Mouse (Mus musculus): ENCODE measurements at regions not wholly inside any gene's neighbourhood (a gene's known extent, or its start where the extent isn't known, plus 50 kb on each side); places are given as distances from the start of the nearest gene placed in this dataset.

GRCm38 (mm10) chr14:79898240-79898639 is 85.6 kb upstream of the Olfm4 start:
- ATAC-seq: no peak
- 20% methylated on average over 5 of the region's 5 CpGs for WGBS
- Histone ChIP-seq H3K27ac (ENCODE audit: low read length) (no peak overlapping the region), H3K4me1 (ENCODE audit: control insufficient read depth, insufficient read depth, low read length) (no peaks in the 10 kb centered on the region), H3K9ac (ENCODE audit: low read depth, low read length) (no peak overlapping the region), H3K36me3 (ENCODE audit: control insufficient read depth, insufficient read depth, low read length) (no peaks in the 10 kb centered on the region), H3K4me3 (ENCODE audit: low read depth, low read length) (no peak overlapping the region), H3K27me3 (ENCODE audit: control insufficient read depth, insufficient read depth, low read depth, low read length) (no peaks in the 10 kb centered on the region), H3K9me3 (replicated peaks; ENCODE audit: control insufficient read depth, low read length, poor library complexity, severe bottlenecking) (no peaks in the 10 kb centered on the region), H3K4me2 (ENCODE audit: low read length) (no peak overlapping the region)

GRCm38 (mm10) chr14:79893241-79893640 is 90.6 kb upstream of the Olfm4 start:
- no peaks in the 10 kb centered on the region for H3K36me3 ChIP-seq (ENCODE audit: control insufficient read depth, insufficient read depth, low read length)
- H3K27me3 ChIP-seq (ENCODE audit: control insufficient read depth, insufficient read depth, low read depth, low read length): no peaks in the 10 kb centered on the region
- H3K4me3 ChIP-seq (ENCODE audit: low read depth, low read length): no peak overlapping the region
- H3K4me1 ChIP-seq (ENCODE audit: control insufficient read depth, insufficient read depth, low read length): no peaks in the 10 kb centered on the region
- H3K27ac ChIP-seq (ENCODE audit: low read length): no peak overlapping the region; the same call in 1 of the 2 replicates
- H3K9me3 ChIP-seq (replicated peaks; ENCODE audit: control insufficient read depth, low read length, poor library complexity, severe bottlenecking): no peaks in the 10 kb centered on the region
- no peak overlapping the region for H3K4me2 ChIP-seq (ENCODE audit: low read length)
- WGBS: 41% methylated on average over 4 of the region's 4 CpGs
- no peak overlapping the region for H3K9ac ChIP-seq (ENCODE audit: low read depth, low read length)
- peak; percentile 48; the same call in 1 of the 2 replicates for ATAC-seq

GRCm38 (mm10) chr14:79890682-79891081 is 93.2 kb upstream of the Olfm4 start:
- no peak overlapping the region for H3K9ac ChIP-seq (ENCODE audit: low read depth, low read length)
- no peaks in the 10 kb centered on the region for H3K4me1 ChIP-seq (ENCODE audit: control insufficient read depth, insufficient read depth, low read length)
- H3K27me3 ChIP-seq (ENCODE audit: control insufficient read depth, insufficient read depth, low read depth, low read length): no peaks in the 10 kb centered on the region
- H3K4me2 ChIP-seq (ENCODE audit: low read length): no peak overlapping the region
- no peak overlapping the region for H3K4me3 ChIP-seq (ENCODE audit: low read depth, low read length)
- H3K27ac ChIP-seq (ENCODE audit: low read length): no peak overlapping the region
- WGBS: 80% methylated on average over 2 of the region's 2 CpGs
- no peaks in the 10 kb centered on the region for H3K36me3 ChIP-seq (ENCODE audit: control insufficient read depth, insufficient read depth, low read length)
- no peak for ATAC-seq
- H3K9me3 ChIP-seq (replicated peaks; ENCODE audit: control insufficient read depth, low read length, poor library complexity, severe bottlenecking): no peaks in the 10 kb centered on the region

- Histone ChIP-seq H3K4me2 (ENCODE audit: low read length) (no peak overlapping the region), H3K36me3 (ENCODE audit: control insufficient read depth, insufficient read depth, low read length) (no peaks in the 10 kb centered on the region), H3K4me1 (ENCODE audit: control insufficient read depth, insufficient read depth, low read length) (no peaks in the 10 kb centered on the region), H3K9ac (ENCODE audit: low read depth, low read length) (no peak overlapping the region), H3K27ac (ENCODE audit: low read length) (no peak overlapping the region), H3K9me3 (replicated peaks; ENCODE audit: control insufficient read depth, low read length, poor library complexity, severe bottlenecking) (no peaks in the 10 kb centered on the region), H3K27me3 (ENCODE audit: control insufficient read depth, insufficient read depth, low read depth, low read length) (no peaks in the 10 kb centered on the region), H3K4me3 (ENCODE audit: low read depth, low read length) (no peak overlapping the region)
- ATAC-seq: no peak
- 79% methylated on average over 4 of the region's 4 CpGs for WGBS
Measured at GRCm38 (mm10) chr14:79890280-79890679, 93.6 kb upstream of the Olfm4 start.

- no peak for ATAC-seq
- H3K36me3 ChIP-seq (ENCODE audit: control insufficient read depth, insufficient read depth, low read length): no peaks in the 10 kb centered on the region
- no peaks in the 10 kb centered on the region for H3K27me3 ChIP-seq (ENCODE audit: control insufficient read depth, insufficient read depth, low read depth, low read length)
- H3K4me3 ChIP-seq (ENCODE audit: low read depth, low read length): no peak overlapping the region
- no peak overlapping the region for H3K4me2 ChIP-seq (ENCODE audit: low read length)
- no peak overlapping the region for H3K9ac ChIP-seq (ENCODE audit: low read depth, low read length)
- H3K9me3 ChIP-seq (replicated peaks; ENCODE audit: control insufficient read depth, low read length, poor library complexity, severe bottlenecking): no peaks in the 10 kb centered on the region
- H3K27ac ChIP-seq (ENCODE audit: low read length): no peak overlapping the region
- peaks cover 13% of the 10 kb centered on the region for H3K4me1 ChIP-seq (ENCODE audit: control insufficient read depth, insufficient read depth, low read length)
- 70% methylated on average over 7 of the region's 7 CpGs for WGBS
Measured at GRCm38 (mm10) chr14:79883487-79883886, 100.4 kb upstream of the Olfm4 start.

DNA sequence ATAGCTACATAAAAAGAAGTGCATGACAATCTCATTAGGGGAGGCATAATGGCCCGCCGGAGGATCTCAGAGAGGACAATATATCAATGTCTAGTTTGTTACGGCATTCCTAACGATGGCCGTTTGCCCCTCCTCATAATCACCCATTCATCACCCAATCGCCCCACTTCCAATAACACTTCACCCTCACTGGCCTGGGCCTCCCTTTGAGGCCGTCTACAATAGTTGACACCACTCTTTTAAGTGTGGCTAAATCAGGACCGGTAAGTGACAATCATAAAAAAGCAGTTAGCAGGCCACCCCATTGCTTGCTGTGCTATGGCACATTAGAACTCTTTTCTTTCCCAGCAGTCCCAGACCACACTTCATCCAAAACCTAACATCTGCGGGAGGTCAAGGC is 102.2 kb upstream of the Olfm4 start:
- Histone ChIP-seq H3K4me3 (ENCODE audit: low read depth, low read length) (no peak overlapping the region), H3K9ac (ENCODE audit: low read depth, low read length) (no peak overlapping the region), H3K36me3 (ENCODE audit: control insufficient read depth, insufficient read depth, low read length) (no peaks in the 10 kb centered on the region), H3K4me1 (ENCODE audit: control insufficient read depth, insufficient read depth, low read length) (peaks cover 13% of the 10 kb centered on the region), H3K27me3 (ENCODE audit: control insufficient read depth, insufficient read depth, low read depth, low read length) (0 out of 2 replicates have a peak, but pooled peaks cover 3% of the 10 kb centered on the region), H3K9me3 (replicated peaks; ENCODE audit: control insufficient read depth, low read length, poor library complexity, severe bottlenecking) (no peaks in the 10 kb centered on the region), H3K27ac (ENCODE audit: low read length) (no peak overlapping the region), H3K4me2 (ENCODE audit: low read length) (no peak overlapping the region)
- 32% methylated on average over 9 of the region's 9 CpGs for WGBS
- no peak for ATAC-seq

GRCm38 (mm10) chr14:79880065-79880755 is 103.7 kb upstream of the Olfm4 start:
- no peak overlapping the region for H3K4me3 ChIP-seq (ENCODE audit: low read depth, low read length)
- H3K27ac ChIP-seq (ENCODE audit: low read length): peak overlapping the region; percentile 59; the same call in 1 of the 2 replicates
- H3K27me3 ChIP-seq (ENCODE audit: control insufficient read depth, insufficient read depth, low read depth, low read length): 0 out of 2 replicates have a peak, but pooled peaks cover 3% of the 10 kb centered on the region
- H3K9ac ChIP-seq (ENCODE audit: low read depth, low read length): no peak overlapping the region
- H3K9me3 ChIP-seq (replicated peaks; ENCODE audit: control insufficient read depth, low read length, poor library complexity, severe bottlenecking): no peaks in the 10 kb centered on the region
- no peak overlapping the region for H3K4me2 ChIP-seq (ENCODE audit: low read length)
- H3K36me3 ChIP-seq (ENCODE audit: control insufficient read depth, insufficient read depth, low read length): no peaks in the 10 kb centered on the region
- ATAC-seq: no peak
- 26% methylated on average over 5 of the region's 5 CpGs for WGBS
- H3K4me1 ChIP-seq (ENCODE audit: control insufficient read depth, insufficient read depth, low read length): peaks cover 13% of the 10 kb centered on the region

DNA sequence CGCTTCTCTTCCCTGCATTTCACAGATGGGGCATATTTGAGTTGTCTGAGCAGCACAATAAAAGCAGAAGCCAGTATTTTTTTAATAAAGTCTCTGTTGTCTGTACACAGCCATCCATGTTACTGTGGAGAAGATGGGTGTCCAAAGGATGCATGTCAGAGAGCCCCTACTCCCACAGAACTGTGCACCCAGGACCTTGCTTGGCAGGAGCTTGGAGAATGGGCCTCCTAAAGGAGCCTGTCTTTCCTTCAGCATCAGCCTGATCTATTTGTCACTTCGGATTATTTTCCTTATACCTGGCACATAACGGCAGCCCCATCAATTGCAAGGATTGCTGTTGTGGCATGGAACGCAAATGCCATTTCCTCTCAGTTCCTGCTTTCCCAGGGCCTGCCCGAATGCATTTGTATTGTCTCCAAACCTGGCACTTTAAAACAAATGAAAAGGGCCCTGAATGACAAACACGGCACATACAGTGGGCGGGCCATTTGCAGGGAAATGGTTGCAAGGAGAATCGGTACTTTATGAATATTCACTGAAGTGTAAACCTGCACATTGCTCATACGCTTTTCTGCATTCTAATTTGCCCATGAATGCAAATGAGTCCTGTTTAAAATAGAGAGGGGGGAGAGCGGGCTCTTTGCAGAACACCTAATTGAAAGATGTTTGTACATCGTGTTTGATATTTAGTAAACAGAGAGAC is 104.4 kb upstream of the Olfm4 start:
- no peak overlapping the region for H3K4me2 ChIP-seq (ENCODE audit: low read length)
- peak; percentile 69 for ATAC-seq
- 43% methylated on average over 11 of the region's 11 CpGs for WGBS
- H3K4me3 ChIP-seq (ENCODE audit: low read depth, low read length): no peak overlapping the region
- H3K9me3 ChIP-seq (replicated peaks; ENCODE audit: control insufficient read depth, low read length, poor library complexity, severe bottlenecking): no peaks in the 10 kb centered on the region
- no peaks in the 10 kb centered on the region for H3K36me3 ChIP-seq (ENCODE audit: control insufficient read depth, insufficient read depth, low read length)
- H3K27ac ChIP-seq (ENCODE audit: low read length): peak overlapping the region; percentile 58
- H3K27me3 ChIP-seq (ENCODE audit: control insufficient read depth, insufficient read depth, low read depth, low read length): 0 out of 2 replicates have a peak, but pooled peaks cover 3% of the 10 kb centered on the region
- peaks cover 13% of the 10 kb centered on the region for H3K4me1 ChIP-seq (ENCODE audit: control insufficient read depth, insufficient read depth, low read length)
- peak overlapping the region; percentile 25; the same call in 1 of the 2 replicates for H3K9ac ChIP-seq (ENCODE audit: low read depth, low read length)

Data from midbrain, embryonic 16.5 days (tissue).